Mouse (Mus musculus): Measurements from ENCODE around the gene Arl3.

- TF ChIP-seq CTCF (IDR thresholded peaks at IDR 0.05; ENCODE audit: extremely low read depth, insufficient read depth, low read length) (no peak), POLR2A (IDR thresholded peaks at IDR 0.05; ENCODE audit: extremely low read depth, insufficient read depth, low read length) (no peak)
These were observed 9.4 kb downstream of the Arl3 start for GRCm38 (mm10) chr19:46563603-46564002.
